Mouse (Mus musculus) limb, embryonic 10.5 days (tissue): ENCODE data around the gene Gm19668. TPM values are rescaled to one million over a fixed set of nuclear protein-coding genes. Genes with fewer than 3 reads are reported as not detected.
"Not testable (repeated sequence)": the region's sequence is repeated elsewhere in the genome, so short reads cannot be mapped to it uniquely, and the experiment has no call there.

Source experiments
- DNase-seq: peaks from one replicate; pipeline ENCODE4 v3.0.0-alpha.2; 2017; ENCODE audit warnings: low spot score
- H3K27ac ChIP-seq: fragments of 300-500 bp; sonication (generic); 2 replicates; pipeline ENCODE4 v1.5.1; 2016; ENCODE audit warnings: mild to moderate bottlenecking
- H3K27me3 ChIP-seq: fragments of 300-500 bp; sonication (generic); 2 replicates; pipeline ENCODE4 v1.6.1; 2016; ENCODE audit warnings: low read depth, mild to moderate bottlenecking; ENCODE audit not compliant: poor library complexity, severe bottlenecking
- H3K36me3 ChIP-seq: fragments of 300-500 bp; sonication (generic); 2 replicates; pipeline ENCODE4 v1.6.1; 2016; ENCODE audit warnings: mild to moderate bottlenecking, moderate library complexity
- H3K4me1 ChIP-seq: fragments of 300-500 bp; sonication (generic); 2 replicates; pipeline ENCODE4 v1.6.1; 2016
- H3K4me3 ChIP-seq: fragments of 300-500 bp; sonication (generic); 2 replicates; pipeline ENCODE4 v1.5.1; 2016; ENCODE audit warnings: mild to moderate bottlenecking, moderate library complexity
- H3K9me3 ChIP-seq: fragments of 300-500 bp; sonication (generic); replicated peaks from 2 replicates; pipeline ENCODE4 v1.6.1; 2016; ENCODE audit warnings: mild to moderate bottlenecking
- WGBS: fragments of 180-500 bp; shearing (Covaris S2); methylation state at CpG from one replicate; pipeline ENCODE4 v1.1.7; 2016; 5-methylcytosine and 5-hydroxymethylcytosine counted together
- polyA plus RNA-seq: library from polyadenylated mRNA; unstranded; fragments of >200 nt; fragmentation: Nextera tagmentation; extraction: Ambion mirVana; gene quantifications from 2 replicates; pipeline ENCODE4 v1.2.1, GENCODE M21; 2016

The Gm19668 gene
- polyA plus RNA-seq, 1 experiment from 2014 or later = not detected

- H3K4me3 ChIP-seq, H3K36me3 ChIP-seq, H3K27me3 ChIP-seq, H3K27ac ChIP-seq, H3K9me3 ChIP-seq, DNase-seq: not testable (repeated sequence)
- peaks cover 26% of the 10 kb centered on the region for H3K4me1 ChIP-seq
- WGBS = 67% methylated on average over 3 of the region's 3 CpGs
These were observed 46.6 kb downstream of the Gm19668 start for GRCm38 (mm10) chr10:77752312-77752711.

GRCm38 (mm10) chr10:77751254-77751653, 47.7 kb downstream of the Gm19668 start, which contains the start of gene Gm9736:
Gm9736 (minus strand) TSS chr10:77751354.
- not testable (repeated sequence) for DNase-seq, H3K9me3 ChIP-seq, H3K27me3 ChIP-seq, H3K36me3 ChIP-seq, H3K4me3 ChIP-seq
- H3K27ac ChIP-seq = peak within 1 kb of the TSS; percentile 46
- 42% methylated on average over 1 of the region's 1 CpGs for WGBS
- peaks cover 26% of the 10 kb centered on the region for H3K4me1 ChIP-seq

GRCm38 (mm10) chr10:77750686-77751085, 48.2 kb downstream of the Gm19668 start:
- H3K27ac ChIP-seq = peak overlapping the region; percentile 46; the same call in 1 of the 2 replicates

More at GRCm38 (mm10) chr10:77750686-77751085, 48.2 kb downstream of the Gm19668 start:
- not testable (repeated sequence) for H3K36me3 ChIP-seq, H3K9me3 ChIP-seq, H3K27me3 ChIP-seq, H3K4me3 ChIP-seq, DNase-seq
- WGBS = 82% methylated on average over 1 of the region's 1 CpGs
- peaks cover 26% of the 10 kb centered on the region for H3K4me1 ChIP-seq

Other genes starting within 250 kb of the Gm19668 start
- 64.0 and 73.7 TPM in 2 replicates for gene Pttg1ip, start 217.4 kb downstream of the Gm19668 start, polyA plus RNA-seq
- 400 and 420 TPM in 2 replicates for gene Sumo3, start 193.0 kb downstream of the Gm19668 start, polyA plus RNA-seq
- 1.6 and 1.7 TPM in 2 replicates for gene Gm49325, start 192.9 kb downstream of the Gm19668 start, polyA plus RNA-seq
- gene Ube2g2, start 176.9 kb downstream of the Gm19668 start, polyA plus RNA-seq = 98.4 and 104 TPM in 2 replicates
- gene Tspear, start 112.6 kb downstream of the Gm19668 start, polyA plus RNA-seq = 0.59 and 0.74 TPM in 2 replicates
- gene Gm19402, start 108.4 kb downstream of the Gm19668 start, polyA plus RNA-seq = not detected in 2 replicates
- gene Gm9508, start 101.9 kb downstream of the Gm19668 start, polyA plus RNA-seq = not detected in 2 replicates
- not detected in 2 replicates for gene Gm10272, start 92.5 kb downstream of the Gm19668 start, polyA plus RNA-seq
- gene Gm10024, start 87.7 kb downstream of the Gm19668 start, polyA plus RNA-seq = not detected in 2 replicates
- gene Gm10142, start 83.3 kb downstream of the Gm19668 start, polyA plus RNA-seq = not detected in 2 replicates
- gene Krtap12-1, start 78.5 kb downstream of the Gm19668 start, polyA plus RNA-seq = not detected in 2 replicates
- not detected in 2 replicates for gene Gm10100, start 72.6 kb downstream of the Gm19668 start, polyA plus RNA-seq
- gene Gm18596, start 56.5 kb downstream of the Gm19668 start, polyA plus RNA-seq = not detected in 2 replicates
- gene Gm9736, start 47.8 kb downstream of the Gm19668 start, polyA plus RNA-seq = not detected in 2 replicates
- gene Gm3233, start 39.5 kb downstream of the Gm19668 start, polyA plus RNA-seq = not detected in 2 replicates
- gene Gm3238, start 27.8 kb downstream of the Gm19668 start, polyA plus RNA-seq = not detected in 2 replicates
- gene Gm7138, start 22.2 kb downstream of the Gm19668 start, polyA plus RNA-seq = not detected in 2 replicates
- not detected in 2 replicates for gene Gm3250, start 16.6 kb downstream of the Gm19668 start, polyA plus RNA-seq
- not detected in 2 replicates for gene Gm7137, start 10.9 kb downstream of the Gm19668 start, polyA plus RNA-seq
- gene Gm9639, start 4.1 kb downstream of the Gm19668 start, polyA plus RNA-seq = not detected in 2 replicates
- not detected in 2 replicates for gene Gm9507, start 12.7 kb upstream of the Gm19668 start, polyA plus RNA-seq
- not detected in 2 replicates for gene Gm2696, start 15.5 kb upstream of the Gm19668 start, polyA plus RNA-seq
- gene Krtap10-4, start 28.0 kb upstream of the Gm19668 start, polyA plus RNA-seq = not detected in 2 replicates
- not detected in 2 replicates for gene Krtap10-10, start 36.8 kb upstream of the Gm19668 start, polyA plus RNA-seq
- not detected in 2 replicates for gene Gm36176, start 47.7 kb upstream of the Gm19668 start, polyA plus RNA-seq
- gene Gm10318, start 53.7 kb upstream of the Gm19668 start, polyA plus RNA-seq = not detected in 2 replicates
- not detected in 2 replicates for gene Gm3285, start 62.8 kb upstream of the Gm19668 start, polyA plus RNA-seq
- gene Lrrc3, start 103.4 kb upstream of the Gm19668 start, polyA plus RNA-seq = 1.5 and 1.7 TPM in 2 replicates
- 0.16 and 0.23 TPM in 2 replicates for gene Trpm2, start 171.4 kb upstream of the Gm19668 start, polyA plus RNA-seq
- 29.4 and 32.2 TPM in 2 replicates for gene 1810043G02Rik, start 179.4 kb upstream of the Gm19668 start, polyA plus RNA-seq
- gene Pfkl, start 210.9 kb upstream of the Gm19668 start, polyA plus RNA-seq = 235 and 259 TPM in 2 replicates
- gene Dnmt3l, start 242.8 kb upstream of the Gm19668 start, polyA plus RNA-seq = 0.10 TPM in 1 of 2 replicates, not detected in the other
- gene Aire, start 244.5 kb upstream of the Gm19668 start, polyA plus RNA-seq = 0.15 and 0.21 TPM in 2 replicates